Mouse (Mus musculus) ES-E14 (cell line): ENCODE data around the gene Vwf. TPM values are rescaled to one million over a fixed set of nuclear protein-coding genes. Genes with fewer than 3 reads are reported as not detected.

Experiments
- DNase-seq: peaks from one replicate; pipeline ENCODE4 v3.0.0-alpha.2; 2013; ENCODE audit warnings: low read depth, low spot score
- H3K27ac ChIP-seq: 2 replicates; pipeline ENCODE4 v1.5.1; 2012; ENCODE audit warnings: low read depth, mild to moderate bottlenecking, low read length, moderate library complexity, mixed read lengths; ENCODE audit not compliant: poor library complexity, insufficient read depth, severe bottlenecking
- H3K36me3 ChIP-seq: 2 replicates; pipeline ENCODE4 v1.6.1; 2012; ENCODE audit warnings: mild to moderate bottlenecking, low read length, moderate library complexity, mixed read lengths; ENCODE audit not compliant: control insufficient read depth, poor library complexity, insufficient read depth, severe bottlenecking
- H3K4me1 ChIP-seq, 2 experiments: fragments of 150-350 bp in 1 of 2; sonication (generic) in 1 of 2; 2 replicates each; pipeline ENCODE4 v1.6.1; 2012; ENCODE audit warnings: low read length in 2 of 2, mild to moderate bottlenecking in 1 of 2, mixed read lengths in 1 of 2; ENCODE audit not compliant: control insufficient read depth in 2 of 2, insufficient read depth in 2 of 2, poor library complexity in 1 of 2
- H3K4me3 ChIP-seq, 2 experiments: fragments of 150-350 bp in 1 of 2; sonication (generic) in 1 of 2; 2 replicates each; pipeline ENCODE4 v1.5.1; 2012; ENCODE audit warnings: low read length in 2 of 2, low read depth in 1 of 2, mild to moderate bottlenecking in 1 of 2, mixed read lengths in 1 of 2; ENCODE audit not compliant: insufficient read depth in 1 of 2, poor library complexity in 1 of 2, severe bottlenecking in 1 of 2
- H3K9ac ChIP-seq: 2 replicates; pipeline ENCODE4 v1.6.1; 2012; ENCODE audit warnings: low read depth, mild to moderate bottlenecking, low read length, mixed read lengths; ENCODE audit not compliant: poor library complexity, insufficient read depth, severe bottlenecking
- H3K9me3 ChIP-seq: fragments of 150-350 bp; sonication (generic); 2 replicates; pipeline ENCODE4 v1.6.1; 2012; ENCODE audit warnings: low read depth, mild to moderate bottlenecking, low read length; ENCODE audit not compliant: control insufficient read depth, insufficient read depth
- CHD2 ChIP-seq: IDR thresholded peaks from 2 replicates; pipeline ENCODE4 v1.6.1; 2014; ENCODE audit warnings: mild to moderate bottlenecking, low read depth, low read length, inconsistent platforms
- HCFC1 ChIP-seq: IDR thresholded peaks from 2 replicates; pipeline ENCODE4 v1.6.1; 2012; ENCODE audit warnings: low read length, inconsistent platforms, borderline replicate concordance; ENCODE audit not compliant: insufficient read depth
- MAFK ChIP-seq: IDR thresholded peaks from 2 replicates; pipeline ENCODE4 v1.6.1; 2014; ENCODE audit warnings: mild to moderate bottlenecking, low read depth, low read length, inconsistent platforms; ENCODE audit not compliant: insufficient read depth
- ZC3H11A ChIP-seq: IDR thresholded peaks from 2 replicates; pipeline ENCODE4 v1.6.1; 2012; ENCODE audit warnings: low read depth, mild to moderate bottlenecking, inconsistent platforms, low read length, borderline replicate concordance
- ZNF384 ChIP-seq: IDR thresholded peaks from 2 replicates; pipeline ENCODE4 v1.6.1; 2012; ENCODE audit warnings: low read depth, low read length, inconsistent platforms
- in situ Hi-C, 2 experiments: fragments of 600-800 bp; cut with MboI; formaldehyde crosslinking; loops; one replicate each; pipeline ENCODE4 v1.15.1; 2025; ENCODE audit warnings: low sequenced_read_pairs in 2 of 2, inconsistent platforms in 1 of 2; ENCODE audit not compliant: unreplicated experiment in 2 of 2
- total RNA-seq: library from RNA; depleted of rRNA; stranded (reverse); fragments of 300-350 nt; gene quantifications from 2 replicates; pipeline ENCODE4 v1.2.3, GENCODE M21; 2012

The Vwf gene
- total RNA-seq, 1 experiment: 3.0 TPM

DNA sequence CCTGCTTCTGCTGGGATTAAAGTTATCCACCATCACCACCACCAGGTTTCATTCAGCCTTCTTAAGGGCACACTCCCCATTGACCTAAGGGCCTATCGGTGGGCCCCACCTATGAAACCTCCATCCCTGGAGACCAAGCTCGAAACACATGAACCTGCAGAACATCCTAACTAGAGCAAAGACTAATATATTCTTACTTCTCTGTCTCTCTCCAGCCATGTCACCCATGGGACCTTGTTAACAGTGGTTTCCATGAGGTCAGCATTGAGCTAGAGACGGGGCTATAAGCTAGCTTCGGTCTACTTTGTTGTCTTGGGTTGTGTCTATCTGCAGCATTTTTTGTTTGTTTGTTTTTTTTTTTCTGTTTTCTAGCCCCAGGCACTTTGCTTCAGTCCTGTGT, 40.1 kb upstream of the Vwf start:
- DNase-seq: no peak
- H3K36me3 ChIP-seq: no peaks in the 10 kb centered on the region
- in situ Hi-C loops: no loop called here
- H3K27ac ChIP-seq: no peak overlapping the region
- TF ChIP-seq CHD2 (no peak), ZNF384 (no peak), HCFC1 (no peak), ZC3H11A (no peak), MAFK (no peak)
- no peak overlapping the region for H3K9ac ChIP-seq
- H3K4me3 ChIP-seq: no peak overlapping the region
- H3K4me1 ChIP-seq: peaks cover 17 to 33% of the 10 kb centered on the region in 2 experiments
- H3K9me3 ChIP-seq: no peaks in the 10 kb centered on the region

DNA sequence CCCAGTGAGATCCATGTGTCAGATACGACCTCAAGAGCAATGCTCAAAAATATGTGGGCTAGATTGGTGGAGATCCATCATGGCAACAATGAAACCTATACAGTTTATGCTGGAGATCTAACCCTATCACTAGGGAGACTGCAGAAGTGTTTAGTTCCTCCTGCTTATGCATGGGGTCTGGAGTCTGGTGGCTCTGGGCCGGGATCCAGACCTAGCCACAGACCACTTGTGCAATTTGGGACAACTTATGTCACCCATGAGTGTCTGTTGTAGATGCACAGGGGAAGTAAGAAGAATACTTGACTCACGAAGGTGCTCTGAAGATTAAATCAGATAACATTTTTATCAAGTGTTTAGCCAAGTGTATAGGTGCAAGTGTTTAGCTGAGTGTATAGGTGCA, 36.8 kb upstream of the Vwf start:
- no peak for DNase-seq
- no peak for TF ChIP-seq ZC3H11A
- TF ChIP-seq CHD2: no peak
- TF ChIP-seq MAFK: no peak
- TF ChIP-seq ZNF384: no peak
- TF ChIP-seq HCFC1: no peak
- in situ Hi-C loops: no loop called here
- no peak overlapping the region for H3K9ac ChIP-seq
- no peak overlapping the region for H3K4me3 ChIP-seq
- H3K4me1 ChIP-seq: peaks cover 8 to 17% of the 10 kb centered on the region in 2 experiments
- no peaks in the 10 kb centered on the region for H3K9me3 ChIP-seq
- H3K36me3 ChIP-seq: no peaks in the 10 kb centered on the region
- no peak overlapping the region for H3K27ac ChIP-seq

DNA sequence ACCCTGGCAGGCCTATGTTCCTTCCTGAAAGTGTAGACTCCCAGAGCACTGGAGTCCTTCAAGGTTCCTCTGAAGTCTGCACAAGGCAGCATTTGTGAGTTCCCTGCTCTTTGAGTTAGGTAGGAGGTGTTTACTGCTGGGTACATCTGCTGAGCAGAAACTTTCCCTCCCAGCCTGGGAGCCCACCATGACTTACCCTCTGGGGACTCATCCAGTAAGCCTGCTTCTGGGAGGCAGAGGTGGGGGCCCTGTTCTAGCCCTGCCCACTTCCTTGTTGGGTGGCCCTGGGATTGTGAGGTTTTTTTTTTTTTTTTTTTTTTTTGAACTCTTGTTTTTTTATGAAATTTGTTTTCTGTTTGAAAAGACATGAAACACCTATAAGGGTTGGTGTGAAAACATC, 35.9 kb upstream of the Vwf start:
- Histone ChIP-seq H3K4me1 (peaks cover 2 to 11% of the 10 kb centered on the region in 2 experiments; a peak in 3 of 4 replicates), H3K9ac (no peak overlapping the region), H3K36me3 (no peaks in the 10 kb centered on the region), H3K27ac (no peak overlapping the region), H3K9me3 (no peaks in the 10 kb centered on the region), H3K4me3 (no peak overlapping the region)
- in situ Hi-C loops: no loop called here
- no peak for DNase-seq
- TF ChIP-seq ZNF384 (no peak), CHD2 (no peak), HCFC1 (no peak), MAFK (no peak), ZC3H11A (no peak)

DNA sequence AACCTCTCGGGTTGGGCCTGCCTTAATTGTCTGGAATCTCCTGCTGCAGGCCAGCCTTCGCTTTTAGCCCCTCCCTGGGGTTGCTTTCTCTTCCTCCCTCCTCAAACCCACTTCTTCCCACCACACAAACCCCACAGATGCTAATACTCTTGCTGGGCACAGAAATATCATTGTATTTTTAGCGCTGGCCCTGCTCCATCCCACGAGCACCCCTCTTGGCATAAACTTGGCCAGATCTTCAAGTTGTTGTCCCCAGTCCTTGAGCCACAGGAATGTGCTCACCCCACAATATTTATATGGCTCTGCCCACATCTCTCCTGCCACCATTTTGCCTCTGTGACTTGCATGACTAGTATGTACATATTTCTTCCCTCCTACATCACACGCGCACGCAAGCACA, 35.4 kb upstream of the Vwf start:
- no peak overlapping the region for H3K4me3 ChIP-seq
- no peaks in the 10 kb centered on the region for H3K9me3 ChIP-seq
- no peak for TF ChIP-seq CHD2
- TF ChIP-seq ZC3H11A: no peak
- no peak for TF ChIP-seq ZNF384
- no peak for TF ChIP-seq MAFK
- no peak for TF ChIP-seq HCFC1
- no peak overlapping the region for H3K9ac ChIP-seq
- no peaks in the 10 kb centered on the region for H3K36me3 ChIP-seq
- no peak overlapping the region for H3K27ac ChIP-seq
- peaks cover 2 to 7% of the 10 kb centered on the region in 2 experiments; a peak in 2 of 4 replicates for H3K4me1 ChIP-seq
- DNase-seq: no peak
- in situ Hi-C loops: no loop called here

DNA sequence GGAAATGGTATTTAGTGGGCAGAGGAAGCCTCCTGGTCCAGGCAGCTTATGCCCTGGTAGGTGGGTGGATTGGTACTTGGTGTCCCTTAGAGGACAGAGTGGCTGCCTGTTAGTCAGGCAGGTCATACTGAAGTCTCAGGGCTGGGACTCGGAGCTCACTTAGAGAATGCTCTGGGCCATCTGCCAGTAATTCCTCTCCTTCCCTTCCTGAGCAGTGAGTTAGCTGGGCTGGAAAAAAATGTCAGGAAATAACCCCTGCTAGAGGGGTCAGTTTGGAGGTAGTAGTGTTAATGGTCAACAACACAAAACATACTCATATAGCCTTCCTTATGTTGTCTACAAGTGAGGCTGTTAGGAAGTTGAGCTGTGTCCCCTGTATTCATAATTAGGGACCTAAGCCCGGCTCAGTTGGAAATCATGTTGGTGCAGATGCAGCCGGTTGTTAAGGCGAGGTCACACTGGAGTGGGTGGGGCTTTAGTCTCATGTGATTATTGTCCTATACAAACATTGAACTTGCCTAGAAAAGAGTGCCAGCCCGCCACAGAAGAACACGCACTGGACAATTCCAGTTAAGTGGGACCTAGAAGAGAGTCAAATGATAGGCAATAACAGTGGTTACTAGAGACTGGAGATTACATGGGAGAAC, 33.5 kb upstream of the Vwf start:
- Histone ChIP-seq H3K9me3 (no peaks in the 10 kb centered on the region), H3K9ac (no peak overlapping the region), H3K4me1 (peaks cover 3 to 9% of the 10 kb centered on the region in 2 experiments; a peak in 2 of 4 replicates), H3K4me3 (no peak overlapping the region), H3K27ac (no peak overlapping the region), H3K36me3 (no peaks in the 10 kb centered on the region)
- no peak for DNase-seq
- in situ Hi-C loops: no loop called here
- TF ChIP-seq HCFC1: no peak
